Mouse (Mus musculus) embryonic facial prominence, embryonic 13.5 days (tissue): ENCODE data around the gene Dcun1d2. TPM values are rescaled to one million over a fixed set of nuclear protein-coding genes. Genes with fewer than 3 reads are reported as not detected.

ENCODE experiments used
- ATAC-seq: fragments of 200-750 bp; cut with Nextera tagmentation; 2 replicates; pipeline ENCODE4 v1.8.0; 2017; ENCODE audit warnings: low read depth; ENCODE audit not compliant: insufficient number of reproducible peaks, insufficient read depth, low FRiP score, low TSS enrichment
- H3K27ac ChIP-seq: fragments of 300-500 bp; sonication (generic); 2 replicates; pipeline ENCODE4 v1.5.1; 2015; ENCODE audit warnings: moderate library complexity, mild to moderate bottlenecking, inconsistent platforms
- H3K27me3 ChIP-seq: fragments of 300-500 bp; sonication (generic); 2 replicates; pipeline ENCODE4 v1.6.1; 2015; ENCODE audit warnings: mild to moderate bottlenecking, inconsistent platforms
- H3K36me3 ChIP-seq: fragments of 300-500 bp; sonication (generic); 2 replicates; pipeline ENCODE4 v1.6.1; 2015; ENCODE audit warnings: mild to moderate bottlenecking, inconsistent platforms
- H3K4me1 ChIP-seq: fragments of 300-500 bp; sonication (generic); 2 replicates; pipeline ENCODE4 v1.6.1; 2015; ENCODE audit warnings: inconsistent platforms
- H3K4me2 ChIP-seq: fragments of 300-500 bp; sonication (generic); 2 replicates; pipeline ENCODE4 v1.6.1; 2015; ENCODE audit warnings: moderate library complexity, mild to moderate bottlenecking, inconsistent platforms
- H3K4me3 ChIP-seq: fragments of 300-500 bp; sonication (generic); 2 replicates; pipeline ENCODE4 v1.5.1; 2015; ENCODE audit warnings: mild to moderate bottlenecking, inconsistent platforms
- H3K9ac ChIP-seq: fragments of 300-500 bp; sonication (generic); 2 replicates; pipeline ENCODE4 v1.6.1; 2015; ENCODE audit warnings: mild to moderate bottlenecking, inconsistent platforms
- H3K9me3 ChIP-seq: fragments of 300-500 bp; sonication (generic); 2 replicates; pipeline ENCODE4 v1.6.1; 2016; ENCODE audit warnings: inconsistent platforms
- WGBS: fragments of 180-500 bp; shearing (Covaris S2); methylation state at CpG from one replicate; pipeline ENCODE4 v1.1.7; 2015; ENCODE audit warnings: mixed read lengths; 5-methylcytosine and 5-hydroxymethylcytosine counted together
- polyA plus RNA-seq: library from polyadenylated mRNA; unstranded; fragments of >200 nt; fragmentation: Nextera tagmentation; extraction: Ambion mirVana; gene quantifications from 2 replicates; pipeline ENCODE4 v1.2.1, GENCODE M21; 2015

Dcun1d2 gene
- polyA plus RNA-seq, 1 experiment from 2014 or later: 33.4 TPM

DNA sequence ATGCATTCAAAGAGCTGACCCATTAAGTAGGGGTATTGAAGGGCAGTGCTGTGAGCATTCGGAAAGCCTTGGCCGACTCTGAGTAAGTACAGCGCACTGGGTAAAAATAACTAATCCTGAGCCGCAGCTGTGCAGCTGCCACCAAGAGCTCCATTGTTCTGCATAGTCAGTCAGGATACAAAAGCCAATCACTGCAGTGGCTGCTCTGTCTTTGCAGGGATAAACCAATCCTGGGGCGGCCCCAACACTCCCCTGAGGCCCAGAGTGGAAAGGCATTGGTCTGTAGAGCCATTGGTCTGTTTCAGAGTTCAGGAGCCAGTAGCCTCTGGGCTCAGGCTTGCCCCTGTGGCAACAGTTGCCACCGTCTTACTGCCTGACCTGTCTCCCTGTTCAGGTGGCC, 61.6 kb downstream of the Dcun1d2 start:
- no peak overlapping the region for H3K9ac ChIP-seq
- WGBS: 39% methylated on average over 6 of the region's 6 CpGs
- no peaks in the 10 kb centered on the region for H3K36me3 ChIP-seq
- no peak overlapping the region for H3K27ac ChIP-seq
- peaks cover 10% of the 10 kb centered on the region for H3K4me1 ChIP-seq
- no peak overlapping the region for H3K4me3 ChIP-seq
- H3K9me3 ChIP-seq: no peaks in the 10 kb centered on the region
- no peak overlapping the region for H3K4me2 ChIP-seq
- peaks cover 4% of the 10 kb centered on the region; the same call in 1 of the 2 replicates for H3K27me3 ChIP-seq
- ATAC-seq: no peak

DNA sequence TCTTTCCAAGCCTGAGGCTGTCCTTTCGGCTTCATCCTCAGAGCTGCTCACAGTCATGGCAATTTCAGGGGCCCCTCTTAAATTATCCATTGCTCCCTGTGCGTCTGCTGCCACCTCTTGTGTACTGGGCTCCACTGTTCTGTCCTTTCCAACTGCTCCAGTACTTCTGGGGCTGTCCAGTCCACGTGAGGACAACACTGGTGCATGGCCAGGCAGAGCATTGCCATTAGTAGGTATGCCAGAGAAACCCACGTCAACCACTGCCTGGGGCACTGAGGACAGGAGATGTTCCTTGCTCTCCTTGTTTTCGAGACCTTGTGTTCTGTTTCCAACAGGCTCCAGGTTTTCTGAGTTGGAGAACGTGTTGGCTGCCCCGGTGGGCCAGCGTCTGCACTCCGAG, 63.5 kb downstream of the Dcun1d2 start:
- Histone ChIP-seq H3K4me1 (peaks cover 7% of the 10 kb centered on the region), H3K9ac (no peak overlapping the region), H3K27me3 (peaks cover 4% of the 10 kb centered on the region; the same call in 1 of the 2 replicates), H3K27ac (no peak overlapping the region), H3K4me3 (no peak overlapping the region), H3K36me3 (no peaks in the 10 kb centered on the region), H3K9me3 (no peaks in the 10 kb centered on the region), H3K4me2 (no peak overlapping the region)
- whole genome bisulfite sequencing: 78% methylated on average over 9 of the region's 9 CpGs
- ATAC-seq: no peak

DNA sequence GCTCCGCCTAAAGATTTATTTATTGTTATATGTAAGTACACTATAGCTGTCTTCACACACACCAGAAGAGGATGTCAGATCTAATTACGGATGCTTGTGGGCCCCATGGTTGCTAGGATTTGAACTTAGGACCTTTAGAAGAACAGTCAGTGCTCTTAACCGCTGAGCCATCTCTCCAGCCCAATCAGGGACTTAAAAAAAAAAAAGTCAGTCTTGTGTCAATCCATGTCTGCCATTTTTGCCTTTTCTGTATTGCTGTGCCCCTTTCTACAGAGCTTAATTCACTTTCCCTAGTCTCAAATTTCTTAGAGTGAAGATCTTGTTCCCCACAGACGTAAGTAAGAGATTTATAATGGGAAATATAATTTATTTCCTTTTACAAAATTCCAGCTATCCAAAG, 69.5 kb downstream of the Dcun1d2 start:
- ATAC-seq: no peak

DNA sequence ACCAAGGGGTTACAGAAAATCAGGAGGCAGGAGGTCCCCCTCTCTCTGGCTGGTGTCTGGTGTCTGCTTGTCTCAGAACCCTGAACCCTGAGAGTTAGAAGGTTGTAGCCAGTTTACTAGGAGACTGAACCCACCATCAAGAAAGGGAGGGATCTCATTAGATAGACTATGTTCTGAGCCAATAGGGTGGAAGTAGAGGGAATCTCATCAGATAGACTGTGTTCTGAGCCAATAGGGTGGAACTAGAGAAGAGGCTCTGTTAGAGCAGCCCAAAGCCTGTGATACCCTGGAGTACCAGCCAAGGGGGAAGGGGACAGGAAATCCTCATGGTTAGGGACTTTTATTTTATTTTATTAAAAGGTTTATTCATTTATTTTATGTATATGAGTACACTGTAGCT, 69.9 kb downstream of the Dcun1d2 start:
- no peak for ATAC-seq
- no peak overlapping the region for H3K9ac ChIP-seq
- peaks cover 8% of the 10 kb centered on the region for H3K4me1 ChIP-seq
- H3K27me3 ChIP-seq: no peaks in the 10 kb centered on the region
- H3K27ac ChIP-seq: no peak overlapping the region
- H3K9me3 ChIP-seq: no peaks in the 10 kb centered on the region
- no peaks in the 10 kb centered on the region for H3K36me3 ChIP-seq
- H3K4me3 ChIP-seq: no peak overlapping the region
- no peak overlapping the region for H3K4me2 ChIP-seq

More for the DNA sequence above, 69.5 kb downstream of the Dcun1d2 start:
- 74% methylated on average over 4 of the region's 4 CpGs for WGBS
- peaks cover 4% of the 10 kb centered on the region for H3K4me1 ChIP-seq
- no peak overlapping the region for H3K27ac ChIP-seq
- H3K9me3 ChIP-seq: no peaks in the 10 kb centered on the region
- H3K9ac ChIP-seq: no peak overlapping the region
- H3K4me3 ChIP-seq: no peak overlapping the region
- H3K27me3 ChIP-seq: no peaks in the 10 kb centered on the region; the same call in 1 of the 2 replicates
- H3K36me3 ChIP-seq: no peaks in the 10 kb centered on the region
- no peak overlapping the region for H3K4me2 ChIP-seq

DNA sequence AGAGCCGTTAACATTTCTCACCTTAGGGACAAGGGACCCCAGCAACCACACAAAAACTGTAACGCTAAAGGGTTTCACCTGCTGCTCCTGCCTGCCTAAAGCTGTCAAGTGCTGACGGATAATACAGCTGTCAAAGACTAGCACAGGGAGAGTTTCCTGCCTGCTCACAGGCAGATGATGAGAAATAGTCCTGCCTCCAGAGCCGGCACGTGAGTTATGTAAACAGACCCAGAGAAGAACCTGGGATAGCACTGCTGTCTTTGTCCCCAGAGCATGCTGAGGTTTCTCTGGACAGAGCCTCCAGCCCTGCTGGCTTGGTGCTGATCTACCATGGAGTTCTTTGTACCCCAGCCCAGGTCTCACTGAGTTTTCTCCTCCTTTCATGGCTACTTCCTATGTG, 70.8 kb downstream of the Dcun1d2 start:
- H3K4me1 ChIP-seq: peaks cover 8% of the 10 kb centered on the region
- H3K27ac ChIP-seq: no peak overlapping the region
- H3K9me3 ChIP-seq: no peaks in the 10 kb centered on the region
- no peak overlapping the region for H3K9ac ChIP-seq
- H3K27me3 ChIP-seq: no peaks in the 10 kb centered on the region
- H3K36me3 ChIP-seq: no peaks in the 10 kb centered on the region
- no peak overlapping the region for H3K4me2 ChIP-seq
- ATAC-seq: no peak
- WGBS: 61% methylated on average over 5 of the region's 5 CpGs
- H3K4me3 ChIP-seq: no peak overlapping the region

DNA sequence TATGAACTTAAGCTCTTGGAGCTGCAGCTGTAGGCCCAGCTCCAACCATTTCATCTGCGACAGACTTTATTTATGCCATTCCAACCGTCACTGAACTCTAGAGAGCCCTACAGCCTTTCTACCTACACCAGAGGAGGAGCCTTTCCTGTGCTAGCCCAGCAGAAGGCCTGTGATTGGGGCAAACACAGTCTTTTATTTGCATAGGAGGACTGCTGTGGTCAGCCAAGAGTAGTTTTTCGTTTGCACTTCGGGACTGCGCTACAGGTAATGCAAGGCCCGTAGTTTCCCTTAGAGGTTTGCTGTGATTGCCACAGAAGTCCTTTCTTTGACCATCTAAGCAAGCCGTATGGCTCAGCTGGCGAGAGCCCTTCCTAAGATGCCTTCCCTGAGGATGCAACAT, 71.5 kb downstream of the Dcun1d2 start:
- ATAC-seq: no peak
- Histone ChIP-seq H3K4me2 (no peak overlapping the region), H3K27me3 (no peaks in the 10 kb centered on the region), H3K4me3 (no peak overlapping the region), H3K9ac (0 out of 2 replicates have a peak overlapping the region, but pooled peaks have one; percentile 21), H3K4me1 (peaks cover 8% of the 10 kb centered on the region), H3K27ac (no peak overlapping the region), H3K36me3 (no peaks in the 10 kb centered on the region), H3K9me3 (no peaks in the 10 kb centered on the region)
- WGBS: 79% methylated on average over 8 of the region's 8 CpGs

DNA sequence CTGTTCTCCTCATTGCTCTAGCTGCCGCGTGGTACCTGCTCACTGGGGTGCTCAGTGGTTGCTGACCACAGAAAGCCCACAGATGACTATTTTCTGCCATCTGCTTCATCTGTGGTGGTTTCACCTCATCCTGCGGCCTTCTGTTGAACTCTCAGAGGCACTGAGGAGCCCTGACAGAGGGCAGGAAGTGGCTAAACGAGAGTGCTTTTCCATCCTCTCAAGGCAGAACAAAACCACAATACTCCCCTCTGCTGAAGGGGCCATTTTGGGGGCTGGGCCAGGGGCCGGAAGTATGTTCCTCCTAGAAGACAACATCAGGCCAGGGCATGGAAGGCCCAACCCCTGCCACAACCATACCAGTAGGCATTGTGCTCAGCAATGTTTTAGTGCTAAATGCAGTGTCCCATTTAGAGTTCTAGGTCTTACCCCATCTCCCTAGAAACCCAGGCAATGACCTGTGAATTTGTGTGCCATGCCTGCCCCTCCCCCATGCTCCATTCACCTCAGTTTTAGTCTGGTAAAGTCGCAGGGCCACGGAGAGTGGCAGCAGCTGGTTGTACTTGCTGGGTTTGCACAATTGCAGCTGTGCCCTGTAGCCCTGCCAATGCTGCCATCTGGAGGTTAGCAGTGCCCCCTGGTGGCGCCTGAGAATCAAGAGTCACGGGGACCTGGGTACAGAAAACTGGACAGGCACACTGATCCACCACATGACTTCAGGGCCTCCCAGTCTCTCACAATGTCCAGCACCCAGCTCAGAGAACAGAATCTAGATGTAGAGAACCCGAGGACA, 74.3 kb downstream of the Dcun1d2 start:
- H3K36me3 ChIP-seq: no peaks in the 10 kb centered on the region
- 26% methylated on average over 10 of the region's 10 CpGs for WGBS
- 0 out of 2 replicates have a peak overlapping the region, but pooled peaks have one; percentile 3 for H3K9ac ChIP-seq
- peak; percentile 76 for ATAC-seq
- H3K4me2 ChIP-seq: peak overlapping the region; percentile 46
- no peak overlapping the region for H3K4me3 ChIP-seq
- no peaks in the 10 kb centered on the region for H3K9me3 ChIP-seq
- 0 out of 2 replicates have a peak, but pooled peaks cover 4% of the 10 kb centered on the region for H3K27me3 ChIP-seq
- H3K27ac ChIP-seq: no peak overlapping the region
- peaks cover 8% of the 10 kb centered on the region for H3K4me1 ChIP-seq

DNA sequence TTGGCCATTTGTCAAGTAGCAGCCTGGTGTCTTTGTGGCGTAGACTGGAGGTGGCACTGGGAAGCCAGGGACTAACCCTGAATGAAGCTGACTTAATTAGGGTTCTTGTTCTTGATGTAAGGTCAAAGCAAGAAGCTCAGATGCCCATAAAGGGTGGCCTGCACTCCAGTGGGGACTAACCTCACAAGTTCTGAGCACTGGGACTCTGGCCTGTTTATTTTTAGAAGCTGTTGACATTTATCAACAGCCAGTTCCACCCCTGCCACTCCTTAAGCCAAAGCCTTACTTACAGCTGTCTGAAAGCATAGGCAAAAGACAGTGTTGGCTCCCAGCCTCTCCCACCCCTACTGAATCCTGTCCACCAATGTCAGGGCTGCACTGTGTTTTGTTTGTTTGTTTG, 78.2 kb downstream of the Dcun1d2 start:
- H3K4me1 ChIP-seq: peaks cover 8% of the 10 kb centered on the region
- no peaks in the 10 kb centered on the region for H3K36me3 ChIP-seq
- ATAC-seq: no peak
- no peaks in the 10 kb centered on the region for H3K9me3 ChIP-seq
- H3K9ac ChIP-seq: no peak overlapping the region
- no peak overlapping the region for H3K4me2 ChIP-seq
- no peak overlapping the region for H3K4me3 ChIP-seq
- 0 out of 2 replicates have a peak, but pooled peaks cover 4% of the 10 kb centered on the region for H3K27me3 ChIP-seq
- no peak overlapping the region for H3K27ac ChIP-seq
- WGBS: 81% methylated on average over 1 of the region's 1 CpGs

DNA sequence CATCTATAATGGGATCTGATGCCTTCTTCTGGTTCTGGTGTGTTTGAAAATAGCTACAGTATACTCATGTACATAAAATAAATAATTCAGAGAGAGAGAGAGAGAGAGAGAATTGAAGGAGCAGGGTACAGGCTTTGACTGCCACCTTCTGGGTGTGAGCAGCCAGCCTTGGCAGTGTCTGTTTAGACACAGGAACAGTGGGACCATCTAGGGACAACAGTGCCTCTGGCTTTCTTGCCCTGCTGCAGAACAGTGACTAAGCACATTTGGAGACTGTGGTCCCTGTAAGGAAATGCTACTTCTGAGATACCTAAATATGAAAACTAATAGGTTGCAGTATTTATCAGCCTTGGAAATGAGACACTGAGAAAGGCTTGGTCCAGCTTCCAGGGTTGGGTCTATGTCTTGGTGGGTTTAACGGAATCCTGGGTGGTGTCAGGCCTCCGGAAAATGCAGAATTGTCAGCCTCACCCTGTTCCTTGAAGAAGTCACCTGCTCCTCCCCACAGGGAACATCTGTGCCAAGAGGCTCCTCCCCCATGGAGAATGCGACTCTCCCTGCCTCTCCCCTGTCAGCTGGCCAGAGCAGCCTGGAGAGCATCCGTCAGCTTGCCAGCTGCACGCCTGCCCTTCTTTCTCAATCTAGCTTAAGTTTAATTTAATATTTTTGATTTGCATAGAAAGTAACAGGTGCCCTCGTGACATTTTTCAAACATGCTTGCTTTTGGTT, 79.1 kb downstream of the Dcun1d2 start:
- Histone ChIP-seq H3K9ac (no peak overlapping the region), H3K9me3 (no peaks in the 10 kb centered on the region), H3K27me3 (0 out of 2 replicates have a peak, but pooled peaks cover 4% of the 10 kb centered on the region), H3K4me3 (no peak overlapping the region), H3K27ac (no peak overlapping the region), H3K36me3 (no peaks in the 10 kb centered on the region), H3K4me2 (no peak overlapping the region), H3K4me1 (peaks cover 7% of the 10 kb centered on the region)
- ATAC-seq: no peak
- 38% methylated on average over 6 of the region's 6 CpGs for WGBS

DNA sequence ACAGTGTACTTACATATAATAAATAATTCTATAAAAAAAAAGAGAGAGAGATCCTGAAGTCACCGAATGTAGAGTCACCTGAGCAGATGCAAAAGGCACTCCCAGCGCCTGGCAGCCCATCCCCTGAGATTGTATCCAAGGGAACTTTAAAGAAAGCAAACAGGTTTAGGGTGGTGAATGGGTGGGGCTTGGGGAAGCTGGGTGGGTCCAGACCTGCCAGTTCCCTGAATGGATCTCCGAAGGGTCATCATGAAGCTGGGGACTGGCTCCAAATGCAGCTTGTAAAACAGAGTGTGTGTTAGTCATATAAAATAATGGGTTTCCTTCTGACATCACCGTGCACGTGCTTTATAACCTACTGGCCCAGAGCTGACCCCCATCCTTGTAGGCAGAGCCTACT, 81.6 kb downstream of the Dcun1d2 start:
- Histone ChIP-seq H3K27ac (no peak overlapping the region), H3K4me3 (no peak overlapping the region), H3K9me3 (no peaks in the 10 kb centered on the region), H3K4me1 (no peaks in the 10 kb centered on the region), H3K27me3 (peaks cover 26% of the 10 kb centered on the region), H3K36me3 (no peaks in the 10 kb centered on the region), H3K9ac (no peak overlapping the region), H3K4me2 (no peak overlapping the region)
- 39% methylated on average over 5 of the region's 5 CpGs for WGBS
- no peak for ATAC-seq
